Mouse (Mus musculus) midbrain, embryonic 14.5 days (tissue): ENCODE results near the gene Csnk2a1. TPM values are rescaled to one million over a fixed set of nuclear protein-coding genes. Genes with fewer than 3 reads are reported as not detected.

ENCODE experiments used
- ATAC-seq: fragments of 200-750 bp; cut with Nextera tagmentation; 2 replicates; pipeline ENCODE4 v1.8.0; 2017; ENCODE audit warnings: moderate number of reproducible peaks, moderate library complexity; ENCODE audit not compliant: low FRiP score, low TSS enrichment
- DNase-seq: peaks from one replicate; pipeline ENCODE4 v3.0.0-alpha.2; 2015
- H3K27ac ChIP-seq: fragments of 300-500 bp; sonication (generic); replicated peaks from 2 replicates; pipeline ENCODE4 v1.5.1; 2014; ENCODE audit warnings: mild to moderate bottlenecking, low read depth, low read length, moderate library complexity
- H3K27me3 ChIP-seq: fragments of 300-500 bp; sonication (generic); 2 replicates; pipeline ENCODE4 v1.6.1; 2014; ENCODE audit warnings: low read length, control low read depth, mixed read lengths; ENCODE audit not compliant: control insufficient read depth, insufficient read depth
- H3K36me3 ChIP-seq: fragments of 300-500 bp; sonication (generic); 2 replicates; pipeline ENCODE4 v1.6.1; 2014; ENCODE audit warnings: low read length, control low read depth; ENCODE audit not compliant: control insufficient read depth, insufficient read depth
- H3K4me1 ChIP-seq: fragments of 300-500 bp; sonication (generic); 2 replicates; pipeline ENCODE4 v1.6.1; 2014; ENCODE audit warnings: mild to moderate bottlenecking, antibody characterized with exemption, low read length, control low read depth; ENCODE audit not compliant: control insufficient read depth, insufficient read depth
- H3K4me2 ChIP-seq: fragments of 300-500 bp; sonication (generic); 2 replicates; pipeline ENCODE4 v1.6.1; 2014; ENCODE audit warnings: mild to moderate bottlenecking, low read length, moderate library complexity
- H3K4me3 ChIP-seq: fragments of 300-500 bp; sonication (generic); replicated peaks from 2 replicates; pipeline ENCODE4 v1.5.1; 2014; ENCODE audit warnings: low read depth, low read length
- H3K9ac ChIP-seq: fragments of 300-500 bp; sonication (generic); replicated peaks from 2 replicates; pipeline ENCODE4 v1.6.1; 2014; ENCODE audit warnings: mild to moderate bottlenecking, low read length, moderate library complexity
- H3K9me3 ChIP-seq: fragments of 300-500 bp; sonication (generic); 2 replicates; pipeline ENCODE4 v1.6.1; 2016; ENCODE audit warnings: low read length, control low read depth, mixed read lengths; ENCODE audit not compliant: control insufficient read depth
- WGBS: fragments of 180-500 bp; shearing (Covaris S2); extraction: QIAGEN DNeasy Blood & Tissue Kit; methylation state at CpG from one replicate; pipeline ENCODE4 v1.1.7; 2014; 5-methylcytosine and 5-hydroxymethylcytosine counted together
- polyA plus RNA-seq: library from polyadenylated mRNA; unstranded; fragments of >200 nt; fragmentation: Nextera tagmentation; extraction: Ambion mirVana; gene quantifications from 2 replicates; pipeline ENCODE4 v1.2.1, GENCODE M21; 2014

The Csnk2a1 gene
- polyA plus RNA-seq, 1 experiment from 2014 or later: 164 TPM

- Histone ChIP-seq H3K27me3 (no peaks in the 10 kb centered on the region), H3K4me1 (no peaks in the 10 kb centered on the region), H3K36me3 (peaks cover 53% of the 10 kb centered on the region), H3K4me3 (no peak overlapping the region), H3K9ac (no peak overlapping the region), H3K4me2 (no peak overlapping the region), H3K27ac (no peak overlapping the region), H3K9me3 (no peaks in the 10 kb centered on the region)
- no peak for ATAC-seq
- no peak for DNase-seq
- 98% methylated on average over 2 of the region's 2 CpGs for WGBS
These were observed 76.2 kb downstream of the Csnk2a1 start for GRCm38 (mm10) chr2:152302862-152303261.

- Histone ChIP-seq H3K27ac (no peak overlapping the region), H3K9ac (no peak overlapping the region), H3K4me3 (no peak overlapping the region), H3K36me3 (peaks cover 62% of the 10 kb centered on the region), H3K27me3 (no peaks in the 10 kb centered on the region), H3K4me1 (no peaks in the 10 kb centered on the region), H3K4me2 (no peak overlapping the region), H3K9me3 (no peaks in the 10 kb centered on the region)
- ATAC-seq (no peak), DNase-seq (no peak)
- 81% methylated on average over 5 of the region's 5 CpGs for WGBS
These were observed 77.1 kb downstream of the Csnk2a1 start for GRCm38 (mm10) chr2:152303781-152304180.

DNA sequence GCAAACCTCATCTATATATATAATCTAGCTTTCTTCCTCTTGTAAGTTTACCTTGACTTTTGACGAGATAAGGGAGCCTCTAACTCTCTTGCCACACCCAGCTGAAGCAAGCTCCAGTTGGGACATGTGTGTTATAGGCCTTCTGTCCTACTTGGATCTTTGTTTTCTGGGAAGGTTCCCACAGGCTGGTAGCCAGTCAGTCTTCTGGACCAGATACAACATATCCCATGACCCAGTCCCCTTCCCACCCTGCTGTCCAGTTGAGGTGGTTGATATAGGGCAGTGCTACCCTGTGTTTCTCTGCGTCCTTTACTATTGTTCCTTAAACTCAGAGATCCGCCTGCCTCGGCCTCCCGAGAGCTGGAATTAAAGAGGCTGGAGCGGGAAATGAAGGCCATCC lies 78.8 kb downstream of the Csnk2a1 start:
- Histone ChIP-seq H3K9ac (no peak overlapping the region), H3K9me3 (no peaks in the 10 kb centered on the region), H3K36me3 (peaks cover 76% of the 10 kb centered on the region), H3K4me2 (no peak overlapping the region), H3K4me3 (no peak overlapping the region), H3K4me1 (no peaks in the 10 kb centered on the region), H3K27ac (no peak overlapping the region), H3K27me3 (no peaks in the 10 kb centered on the region)
- 97% methylated on average over 6 of the region's 6 CpGs for WGBS
- no peak for DNase-seq
- no peak for ATAC-seq

DNA sequence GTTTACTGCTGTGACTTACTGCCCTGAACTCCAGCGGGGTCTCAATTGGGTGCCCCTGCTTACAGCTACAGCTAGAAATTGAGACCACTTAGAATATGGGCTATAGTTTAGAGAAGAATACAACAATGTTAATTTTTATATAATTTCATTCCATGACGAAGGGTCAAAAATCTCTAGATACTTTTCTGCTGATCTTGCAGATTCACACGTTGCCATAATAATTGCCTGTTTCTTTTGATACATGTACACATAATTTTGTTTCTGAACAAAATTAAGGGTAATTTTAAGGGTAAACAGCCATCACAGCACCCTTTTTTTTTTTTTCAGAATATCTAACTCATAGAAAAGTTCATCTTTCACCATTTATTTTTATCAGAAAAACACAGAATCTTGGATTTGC lies 80.5 kb downstream of the Csnk2a1 start:
- no peak overlapping the region for H3K4me2 ChIP-seq
- DNase-seq (no peak), ATAC-seq (no peak)
- H3K4me3 ChIP-seq: no peak overlapping the region
- no peak overlapping the region for H3K27ac ChIP-seq
- no peaks in the 10 kb centered on the region for H3K27me3 ChIP-seq
- no peaks in the 10 kb centered on the region for H3K9me3 ChIP-seq
- WGBS: 91% methylated on average over 3 of the region's 3 CpGs
- no peaks in the 10 kb centered on the region for H3K4me1 ChIP-seq
- peaks cover 88% of the 10 kb centered on the region for H3K36me3 ChIP-seq
- no peak overlapping the region for H3K9ac ChIP-seq

- H3K27ac ChIP-seq: no peak overlapping the region
- no peaks in the 10 kb centered on the region for H3K4me1 ChIP-seq
- DNase-seq (no peak), ATAC-seq (no peak)
- no peaks in the 10 kb centered on the region for H3K27me3 ChIP-seq
- WGBS: 87% methylated on average over 7 of the region's 7 CpGs
- no peak overlapping the region for H3K9ac ChIP-seq
- H3K36me3 ChIP-seq: peaks cover 93% of the 10 kb centered on the region
- H3K4me2 ChIP-seq: no peak overlapping the region
- no peaks in the 10 kb centered on the region for H3K9me3 ChIP-seq
- no peak overlapping the region for H3K4me3 ChIP-seq
These were observed 86.4 kb downstream of the Csnk2a1 start for GRCm38 (mm10) chr2:152312996-152313395.

- WGBS: 94% methylated on average over 6 of the region's 6 CpGs
- ATAC-seq: no peak
- Histone ChIP-seq H3K36me3 (peaks cover 93% of the 10 kb centered on the region), H3K4me3 (no peak overlapping the region), H3K9ac (no peak overlapping the region), H3K27me3 (no peaks in the 10 kb centered on the region), H3K4me2 (no peak overlapping the region), H3K4me1 (no peaks in the 10 kb centered on the region), H3K9me3 (no peaks in the 10 kb centered on the region), H3K27ac (no peak overlapping the region)
- DNase-seq: no peak
These were observed 87.3 kb downstream of the Csnk2a1 start for GRCm38 (mm10) chr2:152313926-152314325.

DNA sequence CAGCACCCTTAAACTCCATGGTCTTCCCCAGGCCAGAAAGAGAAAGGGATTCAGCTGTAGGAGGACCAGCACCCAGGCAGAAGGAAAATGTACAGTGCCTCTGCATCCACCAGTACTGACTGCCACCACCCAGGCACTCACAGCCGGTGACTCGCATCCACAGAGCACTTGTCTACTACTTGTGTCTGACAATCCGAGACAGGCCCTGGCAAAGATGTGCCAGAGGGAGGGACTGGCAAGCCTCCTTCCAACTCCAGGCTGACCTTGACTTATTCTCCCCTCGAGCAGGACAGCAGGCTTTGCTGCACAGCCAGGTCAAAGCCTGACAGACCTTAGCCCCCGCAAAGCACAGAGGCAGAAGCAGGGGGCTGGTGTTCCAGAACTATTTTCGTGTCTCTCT lies 90.4 kb downstream of the Csnk2a1 start:
- ATAC-seq: no peak

GRCm38 (mm10) chr2:152321558-152321957 lies 94.9 kb downstream of the Csnk2a1 start:
- 94% methylated on average over 5 of the region's 5 CpGs for WGBS
- Histone ChIP-seq H3K4me1 (no peaks in the 10 kb centered on the region), H3K9me3 (no peaks in the 10 kb centered on the region), H3K36me3 (peaks cover 95% of the 10 kb centered on the region), H3K4me2 (no peak overlapping the region), H3K27me3 (no peaks in the 10 kb centered on the region), H3K4me3 (no peak overlapping the region), H3K27ac (no peak overlapping the region), H3K9ac (no peak overlapping the region)
- DNase-seq (no peak), ATAC-seq (no peak)

More for the DNA sequence above, 90.4 kb downstream of the Csnk2a1 start:
- Histone ChIP-seq H3K9ac (no peak overlapping the region), H3K4me1 (no peaks in the 10 kb centered on the region), H3K4me3 (no peak overlapping the region), H3K36me3 (peaks cover 95% of the 10 kb centered on the region), H3K27ac (no peak overlapping the region), H3K9me3 (no peaks in the 10 kb centered on the region), H3K27me3 (no peaks in the 10 kb centered on the region), H3K4me2 (no peak overlapping the region)
- no peak for DNase-seq
- WGBS: 89% methylated on average over 6 of the region's 6 CpGs

DNA sequence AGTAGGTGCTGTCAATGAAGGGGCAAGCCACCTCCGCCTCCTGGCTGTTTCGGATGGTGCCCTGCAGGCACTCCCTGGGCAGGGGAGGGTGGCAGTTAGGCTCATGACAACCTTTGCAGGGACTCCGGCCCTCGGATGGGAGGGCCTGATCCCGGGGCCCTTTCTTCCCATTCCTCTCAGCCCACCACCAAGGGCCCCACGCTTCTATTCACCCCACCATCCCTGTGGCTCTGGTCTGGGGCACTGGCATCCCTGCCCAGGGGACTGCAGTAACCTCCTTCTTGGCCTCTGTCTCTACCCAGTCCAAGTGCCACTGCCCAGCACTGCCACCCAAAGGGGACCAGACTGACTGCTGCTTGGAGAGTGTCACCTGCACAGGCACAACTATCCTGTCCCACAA lies 95.6 kb downstream of the Csnk2a1 start:
- no peaks in the 10 kb centered on the region for H3K27me3 ChIP-seq
- no peaks in the 10 kb centered on the region for H3K9me3 ChIP-seq
- no peak overlapping the region for H3K4me3 ChIP-seq
- WGBS: 93% methylated on average over 6 of the region's 6 CpGs
- no peak overlapping the region for H3K9ac ChIP-seq
- ATAC-seq (no peak), DNase-seq (no peak)
- no peak overlapping the region for H3K4me2 ChIP-seq
- H3K27ac ChIP-seq: no peak overlapping the region
- peaks cover 95% of the 10 kb centered on the region for H3K36me3 ChIP-seq
- H3K4me1 ChIP-seq: no peaks in the 10 kb centered on the region
